Mouse (Mus musculus): ENCODE data around the gene Dusp3.

DNA sequence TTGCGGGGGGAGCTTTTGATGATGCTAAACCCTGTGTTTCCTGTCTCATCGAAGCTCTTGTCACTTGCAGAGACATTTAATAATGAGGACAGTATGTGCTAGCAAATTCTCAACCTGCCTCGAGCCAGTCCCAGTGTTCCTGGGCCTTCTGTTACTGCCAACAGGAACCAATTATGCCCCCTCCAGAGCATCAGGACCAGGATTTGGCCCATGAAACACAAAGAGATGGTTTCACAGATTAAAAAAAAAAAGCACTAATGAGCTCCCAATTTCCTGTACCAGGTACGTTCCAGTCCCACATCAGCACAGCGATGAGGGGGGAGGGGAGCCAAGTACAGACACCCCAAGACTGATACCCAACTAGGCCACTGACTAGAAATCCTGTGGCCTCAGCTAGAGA, 34.4 kb upstream of the Dusp3 start:
- TF ChIP-seq GATA1 (IDR thresholded peaks at IDR 0.05; ENCODE audit: low read length): no peak
- no peak for TF ChIP-seq TAL1 (IDR thresholded peaks at IDR 0.05; ENCODE audit: low read length)
